Mouse (Mus musculus): ENCODE measurements around the gene Acbd4.
A peak's percentile ranks its signal among the peaks of the same experiment; 100 is the strongest.

Gene Acbd4

GRCm38 (mm10) chr11:103113771-103114170 lies 12.3 kb downstream of the Acbd4 start:
- DNase-seq (ENCODE audit: low spot score in 2 of 2) = no peak

- DNase-seq (ENCODE audit: low spot score in 2 of 2) = no peak
Measured at GRCm38 (mm10) chr11:103114270-103114943, 12.9 kb downstream of the Acbd4 start.

- DNase-seq (ENCODE audit: low spot score in 2 of 2) = peak; percentile 80 to 91
Measured at GRCm38 (mm10) chr11:103115163-103116007, 13.9 kb downstream of the Acbd4 start.

- DNase-seq (ENCODE audit: low spot score in 2 of 2) = peak; percentile 100
Measured at GRCm38 (mm10) chr11:103116008-103116818, 14.7 kb downstream of the Acbd4 start, which contains the start of gene Hexim1. Gene Hexim1 (plus strand): TSS chr11:103116231.

- peak; percentile 79 to 91 for DNase-seq (ENCODE audit: low spot score in 2 of 2)
Measured at GRCm38 (mm10) chr11:103116959-103117590, 15.6 kb downstream of the Acbd4 start.

- peak in 1 of 2 experiments; percentile 42 for DNase-seq (ENCODE audit: low spot score in 2 of 2)
Measured at GRCm38 (mm10) chr11:103117591-103118009, 16.1 kb downstream of the Acbd4 start.

- no peak for DNase-seq (ENCODE audit: low spot score in 2 of 2)
Measured at GRCm38 (mm10) chr11:103118866-103119265, 17.4 kb downstream of the Acbd4 start.

GRCm38 (mm10) chr11:103119609-103120008 lies 18.1 kb downstream of the Acbd4 start:
- no peak for DNase-seq (ENCODE audit: low spot score in 2 of 2)

GRCm38 (mm10) chr11:103120315-103120714 lies 18.8 kb downstream of the Acbd4 start:
- DNase-seq (ENCODE audit: low spot score in 2 of 2) = no peak

GRCm38 (mm10) chr11:103131701-103132575 lies 30.5 kb downstream of the Acbd4 start, which contains the start of gene Hexim2:
Gene Hexim2 (plus strand): TSS chr11:103132429.
- DNase-seq (ENCODE audit: low spot score in 2 of 2) = peak; percentile 55 to 87

- DNase-seq (ENCODE audit: low spot score in 2 of 2) = peak; percentile 100
Measured at GRCm38 (mm10) chr11:103132576-103133455, 31.3 kb downstream of the Acbd4 start.

GRCm38 (mm10) chr11:103133456-103134185 lies 32.1 kb downstream of the Acbd4 start:
- DNase-seq (ENCODE audit: low spot score in 2 of 2) = no peak

- DNase-seq (ENCODE audit: low spot score in 2 of 2) = no peak
Measured at GRCm38 (mm10) chr11:103134221-103134620, 32.7 kb downstream of the Acbd4 start.

GRCm38 (mm10) chr11:103136039-103136577 lies 34.6 kb downstream of the Acbd4 start:
- DNase-seq (ENCODE audit: low spot score in 2 of 2) = no peak

- DNase-seq (ENCODE audit: low spot score in 2 of 2) = no peak
Measured at GRCm38 (mm10) chr11:103139951-103140762, 38.7 kb downstream of the Acbd4 start.

- no peak for DNase-seq (ENCODE audit: low spot score in 2 of 2)
Measured at GRCm38 (mm10) chr11:103140763-103141100, 39.2 kb downstream of the Acbd4 start.

GRCm38 (mm10) chr11:103141101-103141943 lies 39.8 kb downstream of the Acbd4 start:
- DNase-seq (ENCODE audit: low spot score in 2 of 2) = no peak
